Mouse (Mus musculus) left cerebral cortex, adult 2 months (tissue): ENCODE measurements around the gene Pik3ap1. TPM values are rescaled to one million over a fixed set of nuclear protein-coding genes. Genes with fewer than 3 reads are reported as not detected.

Experiments
- DNase-seq, 2 experiments: peaks; one replicate each; pipeline ENCODE4 v3.0.0; 2021 to 2022; ENCODE audit warnings: low spot score in 2 of 2, mixed read lengths in 1 of 2; ENCODE audit errors: extremely low spot score in 1 of 2
- H3K27ac ChIP-seq: fragments of 200-600 bp; 2 replicates; pipeline ENCODE4 v1.8.1; 2022
- H3K4me3 ChIP-seq: fragments of 200-600 bp; 2 replicates; pipeline ENCODE4 v1.8.1; 2022
- CTCF ChIP-seq: fragments of 200-600 bp; IDR thresholded peaks from 2 replicates; pipeline ENCODE4 v1.8.1; 2022; ENCODE audit warnings: antibody characterized with exemption, mild to moderate bottlenecking, moderate library complexity
- intact Hi-C: fragments of 180-260 bp; cut with DNase I; formaldehyde crosslinking; loops from one replicate; pipeline ENCODE4 v1.15.1; 2025
- total RNA-seq, 2 experiments: library from RNA; stranded (reverse); gene quantifications; 2 replicates each; pipeline ENCODE4 v1.2.3; 2021

The Pik3ap1 gene
- total RNA-seq, 2 experiments from 2014 or later = 2.4 to 2.5 TPM

GRCm38 (mm10) chr19:41366192-41366853 is 18.6 kb downstream of the Pik3ap1 start:
- no peak for DNase-seq
- intact Hi-C loops = no loop called here
- no peak for TF ChIP-seq CTCF
- Histone ChIP-seq H3K27ac (no peak overlapping the region), H3K4me3 (no peak overlapping the region)

- H3K4me3 ChIP-seq = no peak overlapping the region
- no peak for TF ChIP-seq CTCF
- intact Hi-C loops = no loop called here
- H3K27ac ChIP-seq = no peak overlapping the region
- no peak for DNase-seq
Measured at GRCm38 (mm10) chr19:41365570-41365969, 19.3 kb downstream of the Pik3ap1 start.

GRCm38 (mm10) chr19:41364509-41364908 is 20.4 kb downstream of the Pik3ap1 start:
- no peak overlapping the region for H3K4me3 ChIP-seq
- no peak for TF ChIP-seq CTCF
- DNase-seq = no peak
- H3K27ac ChIP-seq = no peak overlapping the region
- intact Hi-C loops = no loop called here

- Histone ChIP-seq H3K27ac (no peak overlapping the region), H3K4me3 (no peak overlapping the region)
- intact Hi-C loops = no loop called here
- no peak for DNase-seq
- no peak for TF ChIP-seq CTCF
Measured at GRCm38 (mm10) chr19:41362963-41363362, 21.9 kb downstream of the Pik3ap1 start.

- H3K4me3 ChIP-seq = no peak overlapping the region
- intact Hi-C loops = no loop called here
- TF ChIP-seq CTCF = no peak
- H3K27ac ChIP-seq = no peak overlapping the region
- no peak for DNase-seq
Measured at GRCm38 (mm10) chr19:41360459-41360858, 24.4 kb downstream of the Pik3ap1 start.

GRCm38 (mm10) chr19:41354287-41354951 is 30.5 kb downstream of the Pik3ap1 start:
- DNase-seq = no peak
- TF ChIP-seq CTCF = no peak
- Histone ChIP-seq H3K27ac (no peak overlapping the region), H3K4me3 (no peak overlapping the region)
- intact Hi-C loops = no loop called here

- intact Hi-C loops = no loop called here
- DNase-seq = no peak
- Histone ChIP-seq H3K27ac (no peak overlapping the region), H3K4me3 (no peak overlapping the region)
- no peak for TF ChIP-seq CTCF
Measured at GRCm38 (mm10) chr19:41349624-41350023, 35.3 kb downstream of the Pik3ap1 start.

- H3K27ac ChIP-seq = no peak overlapping the region
- no peak for DNase-seq
- intact Hi-C loops = no loop called here
- no peak overlapping the region for H3K4me3 ChIP-seq
- TF ChIP-seq CTCF = no peak
Measured at GRCm38 (mm10) chr19:41348161-41348560, 36.7 kb downstream of the Pik3ap1 start.

GRCm38 (mm10) chr19:41347326-41347725 is 37.6 kb downstream of the Pik3ap1 start:
- TF ChIP-seq CTCF = no peak
- Histone ChIP-seq H3K27ac (no peak overlapping the region), H3K4me3 (no peak overlapping the region)
- intact Hi-C loops = no loop called here
- DNase-seq = no peak

GRCm38 (mm10) chr19:41346099-41346850 is 38.6 kb downstream of the Pik3ap1 start:
- DNase-seq = no peak
- no peak for TF ChIP-seq CTCF
- intact Hi-C loops = no loop called here
- Histone ChIP-seq H3K4me3 (no peak overlapping the region), H3K27ac (no peak overlapping the region)

- no peak for TF ChIP-seq CTCF
- Histone ChIP-seq H3K27ac (peak overlapping the region; percentile 48), H3K4me3 (no peak overlapping the region)
- DNase-seq = no peak
- intact Hi-C loops = no loop called here
Measured at GRCm38 (mm10) chr19:41345028-41345741, 39.7 kb downstream of the Pik3ap1 start.

GRCm38 (mm10) chr19:41344666-41345027 is 40.3 kb downstream of the Pik3ap1 start:
- TF ChIP-seq CTCF = no peak
- DNase-seq = no peak
- intact Hi-C loops = no loop called here
- peak overlapping the region; percentile 3; the same call in 1 of the 2 replicates for H3K27ac ChIP-seq
- no peak overlapping the region for H3K4me3 ChIP-seq
